Mouse (Mus musculus): ENCODE data around the gene Eno1. TPM values are rescaled to one million over a fixed set of nuclear protein-coding genes. Genes with fewer than 3 reads are reported as not detected.

The Eno1 gene
- polyA plus RNA-seq, 1 experiment, result 672 TPM

GRCm38 (mm10) chr4:150258388-150258787 lies 21.9 kb downstream of the Eno1 start:
- Histone ChIP-seq H3K27ac (ENCODE audit: insufficient read depth, low read length) (no peak overlapping the region), H3K4me3 (ENCODE audit: insufficient read depth, low read length) (no peak overlapping the region), H3K4me1 (ENCODE audit: control insufficient read depth, insufficient read depth, low read length) (no peaks in the 10 kb centered on the region)
- no peak for TF ChIP-seq POLR2A (IDR thresholded peaks at IDR 0.05; ENCODE audit: low read depth, low read length)
- TF ChIP-seq CTCF (IDR thresholded peaks at IDR 0.05; ENCODE audit: borderline replicate concordance, insufficient read depth, low read length), result no peak

GRCm38 (mm10) chr4:150259577-150259976 lies 23.1 kb downstream of the Eno1 start:
- TF ChIP-seq POLR2A (IDR thresholded peaks at IDR 0.05; ENCODE audit: low read depth, low read length) (no peak), CTCF (IDR thresholded peaks at IDR 0.05; ENCODE audit: borderline replicate concordance, insufficient read depth, low read length) (no peak)
- H3K4me3 ChIP-seq (ENCODE audit: insufficient read depth, low read length), result no peak overlapping the region
- no peaks in the 10 kb centered on the region for H3K4me1 ChIP-seq (ENCODE audit: control insufficient read depth, insufficient read depth, low read length)

GRCm38 (mm10) chr4:150260111-150260510 lies 23.6 kb downstream of the Eno1 start:
- TF ChIP-seq CTCF (IDR thresholded peaks at IDR 0.05; ENCODE audit: borderline replicate concordance, insufficient read depth, low read length), result no peak
- no peak for TF ChIP-seq POLR2A (IDR thresholded peaks at IDR 0.05; ENCODE audit: low read depth, low read length)
- no peaks in the 10 kb centered on the region for H3K4me1 ChIP-seq (ENCODE audit: control insufficient read depth, insufficient read depth, low read length)
- H3K27ac ChIP-seq (ENCODE audit: insufficient read depth, low read length), result no peak overlapping the region
- H3K4me3 ChIP-seq (ENCODE audit: insufficient read depth, low read length), result no peak overlapping the region

More at GRCm38 (mm10) chr4:150259577-150259976, 23.1 kb downstream of the Eno1 start:
- no peak overlapping the region for H3K27ac ChIP-seq (ENCODE audit: insufficient read depth, low read length)

GRCm38 (mm10) chr4:150260745-150261144 lies 24.2 kb downstream of the Eno1 start:
- Histone ChIP-seq H3K4me1 (ENCODE audit: control insufficient read depth, insufficient read depth, low read length) (0 out of 2 replicates have a peak, but pooled peaks cover under 1% of the 10 kb centered on the region), H3K27ac (ENCODE audit: insufficient read depth, low read length) (no peak overlapping the region), H3K4me3 (ENCODE audit: insufficient read depth, low read length) (no peak overlapping the region)
- TF ChIP-seq CTCF (IDR thresholded peaks at IDR 0.05; ENCODE audit: borderline replicate concordance, insufficient read depth, low read length) (peak; percentile 22; the same call in 1 of the 2 replicates), POLR2A (IDR thresholded peaks at IDR 0.05; ENCODE audit: low read depth, low read length) (no peak)

GRCm38 (mm10) chr4:150262301-150262700 lies 25.8 kb downstream of the Eno1 start:
- Histone ChIP-seq H3K4me3 (ENCODE audit: insufficient read depth, low read length) (no peak overlapping the region), H3K4me1 (ENCODE audit: control insufficient read depth, insufficient read depth, low read length) (peaks cover 2% of the 10 kb centered on the region; the same call in 1 of the 2 replicates)

GRCm38 (mm10) chr4:150264903-150265302 lies 28.4 kb downstream of the Eno1 start:
- Histone ChIP-seq H3K4me1 (ENCODE audit: control insufficient read depth, insufficient read depth, low read length) (peaks cover 15% of the 10 kb centered on the region), H3K4me3 (ENCODE audit: insufficient read depth, low read length) (no peak overlapping the region), H3K27ac (ENCODE audit: insufficient read depth, low read length) (no peak overlapping the region)
- TF ChIP-seq CTCF (IDR thresholded peaks at IDR 0.05; ENCODE audit: borderline replicate concordance, insufficient read depth, low read length), result no peak
- TF ChIP-seq POLR2A (IDR thresholded peaks at IDR 0.05; ENCODE audit: low read depth, low read length), result no peak

More at GRCm38 (mm10) chr4:150262301-150262700, 25.8 kb downstream of the Eno1 start:
- H3K27ac ChIP-seq (ENCODE audit: insufficient read depth, low read length), result no peak overlapping the region
- TF ChIP-seq CTCF (IDR thresholded peaks at IDR 0.05; ENCODE audit: borderline replicate concordance, insufficient read depth, low read length), result no peak
- no peak for TF ChIP-seq POLR2A (IDR thresholded peaks at IDR 0.05; ENCODE audit: low read depth, low read length)

- Histone ChIP-seq H3K27ac (ENCODE audit: insufficient read depth, low read length) (no peak overlapping the region), H3K4me1 (ENCODE audit: control insufficient read depth, insufficient read depth, low read length) (peaks cover 20% of the 10 kb centered on the region), H3K4me3 (ENCODE audit: insufficient read depth, low read length) (no peak overlapping the region)
- TF ChIP-seq POLR2A (IDR thresholded peaks at IDR 0.05; ENCODE audit: low read depth, low read length) (no peak), CTCF (IDR thresholded peaks at IDR 0.05; ENCODE audit: borderline replicate concordance, insufficient read depth, low read length) (no peak)
Measured at GRCm38 (mm10) chr4:150265471-150265870, 28.9 kb downstream of the Eno1 start.

- H3K4me3 ChIP-seq (ENCODE audit: insufficient read depth, low read length), result no peak overlapping the region
- H3K4me1 ChIP-seq (ENCODE audit: control insufficient read depth, insufficient read depth, low read length), result peaks cover 22% of the 10 kb centered on the region
- peak overlapping the region; percentile 50 for H3K27ac ChIP-seq (ENCODE audit: insufficient read depth, low read length)
- TF ChIP-seq CTCF (IDR thresholded peaks at IDR 0.05; ENCODE audit: borderline replicate concordance, insufficient read depth, low read length), result no peak
- no peak for TF ChIP-seq POLR2A (IDR thresholded peaks at IDR 0.05; ENCODE audit: low read depth, low read length)
Measured at GRCm38 (mm10) chr4:150266655-150267223, 30.2 kb downstream of the Eno1 start.

- TF ChIP-seq CTCF (IDR thresholded peaks at IDR 0.05; ENCODE audit: borderline replicate concordance, insufficient read depth, low read length), result no peak
- no peak for TF ChIP-seq POLR2A (IDR thresholded peaks at IDR 0.05; ENCODE audit: low read depth, low read length)
- H3K4me1 ChIP-seq (ENCODE audit: control insufficient read depth, insufficient read depth, low read length), result peaks cover 34% of the 10 kb centered on the region
- H3K27ac ChIP-seq (ENCODE audit: insufficient read depth, low read length), result peak overlapping the region; percentile 64
- H3K4me3 ChIP-seq (ENCODE audit: insufficient read depth, low read length), result no peak overlapping the region
Measured at GRCm38 (mm10) chr4:150268674-150269653, 32.4 kb downstream of the Eno1 start.
